Mouse (Mus musculus) megakaryocyte, embryonic 14.5 days (primary cell): ENCODE data around the gene Krt79.

Source experiments
- FLI1 ChIP-seq: IDR thresholded peaks from 2 replicates; pipeline ENCODE4 v1.6.1; 2012; ENCODE audit warnings: low read length, inconsistent platforms, mixed read lengths
- GATA1 ChIP-seq: IDR thresholded peaks from 3 replicates; pipeline ENCODE4 v1.6.1; 2012; ENCODE audit warnings: mixed read lengths, low read length, inconsistent platforms, borderline replicate concordance

DNA sequence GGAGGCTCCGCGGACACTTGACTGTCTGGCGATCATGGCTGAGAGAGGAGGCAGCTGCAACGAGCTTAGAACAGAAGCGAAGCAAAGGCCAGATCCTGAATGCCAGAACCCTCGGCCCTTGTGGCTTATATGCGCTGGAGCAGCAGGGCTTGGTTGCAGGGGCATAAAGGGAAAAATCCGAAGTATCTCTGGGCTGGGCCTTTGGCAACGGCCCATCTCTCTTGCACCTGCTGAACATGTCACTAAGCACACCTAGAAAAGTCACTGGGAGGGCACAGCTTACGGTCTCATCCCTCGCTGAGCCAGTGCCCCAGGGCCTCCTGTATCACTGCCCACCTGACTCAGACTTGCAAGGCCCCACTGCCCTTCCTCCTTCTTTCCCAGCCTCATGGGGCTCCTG is 15.5 kb downstream of the Krt79 start, which contains the start of gene Krt4:
- TF ChIP-seq GATA1 (no peak), FLI1 (no peak)
